Mouse (Mus musculus): ENCODE data around the gene Ryr2.

DNA sequence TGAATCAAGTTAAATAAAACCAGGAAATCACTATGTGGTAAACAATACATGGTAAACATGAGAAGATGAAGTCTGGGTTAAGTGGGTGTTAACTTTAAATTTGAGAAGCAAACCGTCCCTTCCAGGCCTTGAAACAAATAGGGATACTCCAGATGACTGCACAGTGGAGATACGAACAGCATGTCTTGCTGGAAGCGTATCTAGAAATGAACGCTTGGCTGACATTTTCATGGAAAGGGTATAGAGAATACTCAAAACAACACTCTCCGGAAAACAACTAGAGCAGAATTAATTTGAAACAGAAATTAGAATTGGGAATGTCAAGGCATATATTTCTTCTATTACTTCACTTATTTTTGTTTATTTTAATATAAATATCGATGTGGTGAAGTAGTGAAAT, 329.0 kb downstream of the Ryr2 start:
- TF ChIP-seq CTCF (IDR thresholded peaks at IDR 0.05; ENCODE audit: low read depth, low read length) (no peak), POLR2AphosphoS5 (IDR thresholded peaks at IDR 0.05; ENCODE audit: insufficient replicate concordance, low read depth, low read length) (no peak), GATA1 (IDR thresholded peaks at IDR 0.05; ENCODE audit: borderline replicate concordance, low read length) (no peak), GATA2 (IDR thresholded peaks at IDR 0.05; ENCODE audit: borderline replicate concordance, low read depth, low read length) (no peak)

Data from G1E (cell line).